Mouse (Mus musculus) T-helper 17 cell (primary cell): ENCODE data around the gene Trim8.

Source experiments
- in situ Hi-C, 2 experiments: fragments of 300-600 bp; cut with MboI, MseI; formaldehyde crosslinking; loops; 1 replicate in 1 of 2; 2 replicates in 1 of 2; pipeline ENCODE4 v1.15.1; 2025; ENCODE audit warnings: high pct_unique_total_duplicates in 2 of 2

The Trim8 gene

GRCm38 (mm10) chr19:46547565-46547964, 46.1 kb downstream of the Trim8 start:
- in situ Hi-C loops, result no loop called here

GRCm38 (mm10) chr19:46548110-46548509, 46.6 kb downstream of the Trim8 start:
- in situ Hi-C loops, result no loop called here

GRCm38 (mm10) chr19:46550385-46550784, 48.9 kb downstream of the Trim8 start:
- in situ Hi-C loops, result no loop called here

GRCm38 (mm10) chr19:46552496-46552895, 51.0 kb downstream of the Trim8 start:
- in situ Hi-C loops, result no loop called here

- in situ Hi-C loops, result no loop called here
These were observed 52.0 kb downstream of the Trim8 start for GRCm38 (mm10) chr19:46553541-46553955.

- in situ Hi-C loops, result no loop called here
These were observed 56.5 kb downstream of the Trim8 start for GRCm38 (mm10) chr19:46558009-46558408.

GRCm38 (mm10) chr19:46558631-46559030, 57.1 kb downstream of the Trim8 start:
- in situ Hi-C loops, result no loop called here

- in situ Hi-C loops, result no loop called here
These were observed 60.6 kb downstream of the Trim8 start for GRCm38 (mm10) chr19:46562132-46562531.

- in situ Hi-C loops, result no loop called here
These were observed 61.3 kb downstream of the Trim8 start for GRCm38 (mm10) chr19:46562581-46563515.

GRCm38 (mm10) chr19:46563603-46564002, 62.1 kb downstream of the Trim8 start:
- in situ Hi-C loops, result no loop called here

GRCm38 (mm10) chr19:46564043-46564462, 62.6 kb downstream of the Trim8 start:
- in situ Hi-C loops, result no loop called here
